Mouse (Mus musculus): ENCODE data around the gene Gm10097. TPM values are rescaled to one million over a fixed set of nuclear protein-coding genes. Genes with fewer than 3 reads are reported as not detected.

The Gm10097 gene
- polyA plus RNA-seq, 1 experiment from 2014 or later: 0.11 TPM

DNA sequence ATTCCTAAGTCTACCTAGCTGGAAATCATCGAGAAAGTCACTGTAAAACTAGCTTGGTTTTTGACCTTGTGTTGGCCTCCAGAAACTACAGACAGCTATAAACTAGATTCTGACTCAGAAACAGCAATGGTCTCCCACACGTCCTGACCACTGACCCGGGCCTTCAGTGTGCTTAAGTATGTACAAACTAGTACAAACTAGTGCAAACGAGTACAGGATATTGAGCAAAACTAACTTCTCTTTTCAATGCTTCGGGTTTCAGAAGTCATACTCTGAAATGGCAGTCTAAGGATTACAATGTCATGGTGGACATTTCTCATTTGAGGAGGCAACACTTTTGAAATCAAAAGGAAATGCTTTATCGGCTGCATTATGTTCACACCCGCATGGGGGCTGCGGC, 24.5 kb upstream of the Gm10097 start:
- 89% methylated on average over 8 of the region's 8 CpGs for WGBS
- Histone ChIP-seq H3K9me3 (replicated peaks; ENCODE audit: control insufficient read depth, low read length) (no peaks in the 10 kb centered on the region), H3K27ac (replicated peaks; ENCODE audit: low read depth, low read length) (no peak overlapping the region), H3K4me2 (ENCODE audit: low read depth, low read length) (no peak overlapping the region), H3K4me1 (ENCODE audit: control insufficient read depth, insufficient read depth, low read length) (no peaks in the 10 kb centered on the region), H3K4me3 (ENCODE audit: low read depth, low read length) (no peak overlapping the region), H3K9ac (replicated peaks; ENCODE audit: low read length) (no peak overlapping the region), H3K36me3 (replicated peaks; ENCODE audit: control insufficient read depth, insufficient read depth, low read depth, low read length) (no peaks in the 10 kb centered on the region), H3K27me3 (ENCODE audit: control insufficient read depth, insufficient read depth, low read length) (no peaks in the 10 kb centered on the region)
- ATAC-seq (replicated peaks; ENCODE audit: insufficient number of reproducible peaks, low FRiP score, low TSS enrichment, low read depth) (no peak), DNase-seq (ENCODE audit: low spot score) (no peak)

DNA sequence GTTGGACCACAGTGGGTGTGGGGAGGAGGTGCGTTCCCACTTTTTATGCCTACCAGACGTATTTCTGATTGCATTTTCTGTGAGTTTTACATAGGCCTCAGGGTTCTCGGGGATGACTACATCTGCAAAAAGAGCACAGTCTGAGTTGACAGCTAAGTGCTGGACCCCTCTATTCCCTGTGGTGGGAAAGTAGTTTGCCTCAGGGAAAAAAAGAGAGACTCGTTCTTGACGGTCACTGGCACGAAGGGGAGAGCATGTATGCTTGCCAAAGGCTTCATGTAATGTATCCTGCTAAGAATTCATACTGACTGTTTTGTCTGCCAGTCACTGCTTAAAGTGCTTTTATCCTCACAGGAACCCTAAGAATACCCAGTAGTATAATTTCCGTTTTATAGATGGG, 23.8 kb upstream of the Gm10097 start:
- no peak for ATAC-seq (replicated peaks; ENCODE audit: insufficient number of reproducible peaks, low FRiP score, low TSS enrichment, low read depth)
- WGBS: 84% methylated on average over 7 of the region's 7 CpGs
- Histone ChIP-seq H3K9ac (replicated peaks; ENCODE audit: low read length) (no peak overlapping the region), H3K36me3 (replicated peaks; ENCODE audit: control insufficient read depth, insufficient read depth, low read depth, low read length) (no peaks in the 10 kb centered on the region), H3K4me1 (ENCODE audit: control insufficient read depth, insufficient read depth, low read length) (no peaks in the 10 kb centered on the region), H3K27ac (replicated peaks; ENCODE audit: low read depth, low read length) (no peak overlapping the region), H3K27me3 (ENCODE audit: control insufficient read depth, insufficient read depth, low read length) (no peaks in the 10 kb centered on the region), H3K9me3 (replicated peaks; ENCODE audit: control insufficient read depth, low read length) (no peaks in the 10 kb centered on the region), H3K4me3 (ENCODE audit: low read depth, low read length) (no peak overlapping the region), H3K4me2 (ENCODE audit: low read depth, low read length) (no peak overlapping the region)
- DNase-seq (ENCODE audit: low spot score): no peak

DNA sequence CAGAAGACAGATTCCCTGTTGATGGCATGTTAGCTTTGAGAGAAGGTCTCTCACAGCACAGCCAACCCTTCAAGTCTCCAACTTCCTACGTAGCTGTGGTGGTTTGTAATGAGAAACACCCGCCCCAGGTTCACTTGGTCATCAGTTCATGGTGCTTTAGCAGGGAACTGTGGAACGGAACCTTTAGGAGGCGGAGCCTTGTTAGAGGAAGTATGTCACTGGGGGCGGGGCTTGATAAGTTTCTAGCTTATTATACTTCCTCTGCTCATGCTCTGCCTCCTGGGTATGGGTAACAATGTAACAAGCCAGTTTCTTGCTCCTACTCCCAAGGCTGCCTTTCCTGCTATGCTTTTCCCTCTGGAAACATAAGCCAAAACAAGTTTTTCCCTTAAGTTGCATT, 23.3 kb upstream of the Gm10097 start:
- no peak for DNase-seq (ENCODE audit: low spot score)
- Histone ChIP-seq H3K4me3 (ENCODE audit: low read depth, low read length) (no peak overlapping the region), H3K27me3 (ENCODE audit: control insufficient read depth, insufficient read depth, low read length) (no peaks in the 10 kb centered on the region), H3K36me3 (replicated peaks; ENCODE audit: control insufficient read depth, insufficient read depth, low read depth, low read length) (no peaks in the 10 kb centered on the region), H3K9ac (replicated peaks; ENCODE audit: low read length) (no peak overlapping the region), H3K4me1 (ENCODE audit: control insufficient read depth, insufficient read depth, low read length) (no peaks in the 10 kb centered on the region), H3K27ac (replicated peaks; ENCODE audit: low read depth, low read length) (no peak overlapping the region), H3K4me2 (ENCODE audit: low read depth, low read length) (no peak overlapping the region), H3K9me3 (replicated peaks; ENCODE audit: control insufficient read depth, low read length) (no peaks in the 10 kb centered on the region)
- 86% methylated on average over 5 of the region's 5 CpGs for WGBS
- ATAC-seq (replicated peaks; ENCODE audit: insufficient number of reproducible peaks, low FRiP score, low TSS enrichment, low read depth): no peak

DNA sequence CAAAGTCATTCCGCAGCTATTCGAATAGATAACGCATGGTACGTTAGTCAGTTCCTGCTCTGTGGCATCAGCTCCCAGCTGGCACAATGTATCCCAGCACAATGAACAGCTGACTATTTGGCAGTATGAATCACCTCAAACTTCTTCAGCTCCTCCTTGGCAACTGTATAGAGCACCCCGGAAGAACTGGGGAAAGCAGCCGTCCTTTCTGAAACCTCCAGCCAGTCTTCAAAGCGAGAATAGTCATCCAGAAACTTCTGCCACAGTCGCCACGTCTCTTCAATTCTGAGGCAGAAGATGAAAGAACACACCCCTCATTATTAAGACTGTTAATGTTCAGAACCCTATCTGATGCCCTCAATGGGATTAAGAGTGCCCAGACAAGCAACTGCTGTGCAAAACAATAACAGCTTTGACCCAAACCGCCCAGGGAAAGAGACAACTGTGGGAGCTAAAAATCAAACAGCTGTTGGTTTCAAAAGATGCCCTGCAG, 12.7 kb upstream of the Gm10097 start:
- H3K36me3 ChIP-seq (replicated peaks; ENCODE audit: control insufficient read depth, insufficient read depth, low read depth, low read length): no peaks in the 10 kb centered on the region
- WGBS: 69% methylated on average over 10 of the region's 10 CpGs
- ATAC-seq (replicated peaks; ENCODE audit: insufficient number of reproducible peaks, low FRiP score, low TSS enrichment, low read depth): no peak

DNA sequence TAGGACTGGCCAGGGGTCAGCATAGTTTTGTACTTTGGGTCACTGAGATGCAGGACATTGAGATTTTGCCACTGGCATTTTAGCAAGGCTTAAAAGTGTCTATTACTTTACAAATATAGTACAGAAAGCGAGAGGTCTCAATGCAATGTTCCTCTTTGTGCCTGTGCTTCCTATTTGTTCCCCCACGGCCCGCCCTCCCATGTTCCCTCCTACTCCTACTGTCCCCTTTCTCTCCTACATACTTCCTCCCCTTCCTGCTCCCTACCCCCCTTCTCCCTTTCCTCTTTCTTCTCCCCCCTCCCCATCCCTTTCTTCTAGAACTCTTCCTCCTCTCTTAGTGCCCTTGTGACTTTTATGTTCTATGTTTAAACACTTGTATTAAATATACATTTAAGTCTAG, 12.1 kb upstream of the Gm10097 start:
- Histone ChIP-seq H3K9ac (replicated peaks; ENCODE audit: low read length) (no peak overlapping the region), H3K27ac (replicated peaks; ENCODE audit: low read depth, low read length) (no peak overlapping the region), H3K36me3 (replicated peaks; ENCODE audit: control insufficient read depth, insufficient read depth, low read depth, low read length) (no peaks in the 10 kb centered on the region), H3K9me3 (replicated peaks; ENCODE audit: control insufficient read depth, low read length) (no peaks in the 10 kb centered on the region), H3K27me3 (ENCODE audit: control insufficient read depth, insufficient read depth, low read length) (no peaks in the 10 kb centered on the region), H3K4me2 (ENCODE audit: low read depth, low read length) (no peak overlapping the region), H3K4me1 (ENCODE audit: control insufficient read depth, insufficient read depth, low read length) (no peaks in the 10 kb centered on the region), H3K4me3 (ENCODE audit: low read depth, low read length) (no peak overlapping the region)
- WGBS: 73% methylated on average over 3 of the region's 3 CpGs
- ATAC-seq (replicated peaks; ENCODE audit: insufficient number of reproducible peaks, low FRiP score, low TSS enrichment, low read depth) (no peak), DNase-seq (ENCODE audit: low spot score) (no peak)

More for the DNA sequence above, 12.7 kb upstream of the Gm10097 start:
- DNase-seq (ENCODE audit: low spot score): no peak
- H3K27me3 ChIP-seq (ENCODE audit: control insufficient read depth, insufficient read depth, low read length): no peaks in the 10 kb centered on the region
- no peak overlapping the region for H3K4me3 ChIP-seq (ENCODE audit: low read depth, low read length)
- H3K9me3 ChIP-seq (replicated peaks; ENCODE audit: control insufficient read depth, low read length): no peaks in the 10 kb centered on the region
- no peak overlapping the region for H3K9ac ChIP-seq (replicated peaks; ENCODE audit: low read length)
- H3K4me2 ChIP-seq (ENCODE audit: low read depth, low read length): no peak overlapping the region
- no peaks in the 10 kb centered on the region for H3K4me1 ChIP-seq (ENCODE audit: control insufficient read depth, insufficient read depth, low read length)
- H3K27ac ChIP-seq (replicated peaks; ENCODE audit: low read depth, low read length): no peak overlapping the region

DNA sequence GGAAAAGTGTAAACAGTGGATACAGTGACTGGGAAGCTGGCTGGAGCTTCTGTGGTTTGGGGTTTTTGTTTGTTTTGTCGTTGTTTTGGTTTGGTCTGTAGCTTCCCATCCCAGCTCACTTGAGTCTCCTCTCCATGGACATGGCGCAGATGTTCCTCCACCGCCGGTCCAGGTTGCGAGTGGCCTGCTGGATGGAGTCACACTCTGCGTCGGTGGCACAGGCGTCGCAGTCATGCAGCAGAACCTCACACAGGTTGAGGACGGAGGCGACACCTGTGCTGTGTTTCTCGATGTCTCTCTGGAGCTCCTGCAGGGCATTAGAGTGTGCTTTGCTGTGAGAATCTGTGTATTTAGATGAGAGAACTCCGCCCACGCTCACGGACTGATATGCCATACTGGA, 11.3 kb upstream of the Gm10097 start:
- H3K9ac ChIP-seq (replicated peaks; ENCODE audit: low read length): no peak overlapping the region
- H3K27ac ChIP-seq (replicated peaks; ENCODE audit: low read depth, low read length): no peak overlapping the region
- H3K9me3 ChIP-seq (replicated peaks; ENCODE audit: control insufficient read depth, low read length): no peaks in the 10 kb centered on the region
- no peak for ATAC-seq (replicated peaks; ENCODE audit: insufficient number of reproducible peaks, low FRiP score, low TSS enrichment, low read depth)
- no peaks in the 10 kb centered on the region for H3K4me1 ChIP-seq (ENCODE audit: control insufficient read depth, insufficient read depth, low read length)
- H3K36me3 ChIP-seq (replicated peaks; ENCODE audit: control insufficient read depth, insufficient read depth, low read depth, low read length): no peaks in the 10 kb centered on the region
- no peak overlapping the region for H3K4me2 ChIP-seq (ENCODE audit: low read depth, low read length)
- WGBS: 92% methylated on average over 15 of the region's 15 CpGs
- no peak for DNase-seq (ENCODE audit: low spot score)
- H3K27me3 ChIP-seq (ENCODE audit: control insufficient read depth, insufficient read depth, low read length): no peaks in the 10 kb centered on the region
- H3K4me3 ChIP-seq (ENCODE audit: low read depth, low read length): no peak overlapping the region

DNA sequence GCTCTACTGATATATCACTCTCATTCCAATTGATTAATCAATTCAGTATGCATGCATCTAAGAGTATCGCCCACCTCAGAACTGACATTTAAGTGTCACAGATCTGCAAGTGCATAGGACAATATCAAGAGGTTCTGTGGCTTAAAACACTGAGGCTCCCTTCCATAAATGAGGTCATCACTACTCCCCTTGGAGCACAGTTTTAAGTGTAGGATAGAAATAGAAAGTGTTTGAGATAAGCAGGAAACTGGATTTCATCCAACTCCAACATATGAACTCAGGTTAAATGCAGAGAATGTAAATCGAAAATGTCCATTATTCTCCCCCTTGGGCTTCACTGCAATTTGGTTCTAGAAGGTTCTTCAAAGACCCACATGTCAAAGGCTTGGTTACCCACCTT, 10.1 kb upstream of the Gm10097 start:
- Histone ChIP-seq H3K4me1 (ENCODE audit: control insufficient read depth, insufficient read depth, low read length) (no peaks in the 10 kb centered on the region), H3K9ac (replicated peaks; ENCODE audit: low read length) (no peak overlapping the region), H3K27ac (replicated peaks; ENCODE audit: low read depth, low read length) (no peak overlapping the region), H3K9me3 (replicated peaks; ENCODE audit: control insufficient read depth, low read length) (no peaks in the 10 kb centered on the region; the same call in 1 of the 2 replicates), H3K4me3 (ENCODE audit: low read depth, low read length) (no peak overlapping the region), H3K36me3 (replicated peaks; ENCODE audit: control insufficient read depth, insufficient read depth, low read depth, low read length) (no peaks in the 10 kb centered on the region), H3K4me2 (ENCODE audit: low read depth, low read length) (no peak overlapping the region), H3K27me3 (ENCODE audit: control insufficient read depth, insufficient read depth, low read length) (no peaks in the 10 kb centered on the region)
- 85% methylated on average over 2 of the region's 2 CpGs for WGBS
- no peak for DNase-seq (ENCODE audit: low spot score)
- no peak for ATAC-seq (replicated peaks; ENCODE audit: insufficient number of reproducible peaks, low FRiP score, low TSS enrichment, low read depth)

DNA sequence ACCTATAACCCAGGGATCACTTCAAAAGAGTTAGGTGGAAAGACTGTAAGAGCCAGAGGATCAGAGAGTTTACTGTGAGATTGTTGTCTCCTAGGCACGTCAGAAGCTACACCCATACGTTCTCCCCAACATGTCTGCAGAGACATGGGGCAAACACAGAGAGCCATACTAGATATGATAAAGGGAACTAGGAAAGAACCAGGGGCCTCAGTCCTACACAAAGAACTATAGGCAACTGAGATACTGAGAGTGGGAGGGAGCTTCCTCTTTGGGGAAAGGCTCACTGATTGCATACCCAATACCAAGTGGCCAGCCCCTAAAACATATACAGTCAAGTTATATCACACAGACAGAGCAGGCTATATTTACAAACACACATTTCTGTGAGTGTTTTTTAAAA, 9.0 kb upstream of the Gm10097 start:
- Histone ChIP-seq H3K4me2 (ENCODE audit: low read depth, low read length) (no peak overlapping the region), H3K4me1 (ENCODE audit: control insufficient read depth, insufficient read depth, low read length) (no peaks in the 10 kb centered on the region), H3K27ac (replicated peaks; ENCODE audit: low read depth, low read length) (no peak overlapping the region), H3K9ac (replicated peaks; ENCODE audit: low read length) (no peak overlapping the region), H3K4me3 (ENCODE audit: low read depth, low read length) (no peak overlapping the region), H3K9me3 (replicated peaks; ENCODE audit: control insufficient read depth, low read length) (no peaks in the 10 kb centered on the region; the same call in 1 of the 2 replicates), H3K36me3 (replicated peaks; ENCODE audit: control insufficient read depth, insufficient read depth, low read depth, low read length) (no peaks in the 10 kb centered on the region), H3K27me3 (ENCODE audit: control insufficient read depth, insufficient read depth, low read length) (no peaks in the 10 kb centered on the region)
- 91% methylated on average over 2 of the region's 2 CpGs for WGBS
- DNase-seq (ENCODE audit: low spot score): no peak
- ATAC-seq (replicated peaks; ENCODE audit: insufficient number of reproducible peaks, low FRiP score, low TSS enrichment, low read depth): no peak
